Mouse (Mus musculus): ENCODE results near the gene Adcy1.

GRCm38 (mm10) chr11:7068479-7069235, 5.4 kb downstream of the Adcy1 start:
- no peak for TF ChIP-seq EP300 (IDR thresholded peaks at IDR 0.05; ENCODE audit: low read depth)
- no peak for TF ChIP-seq CTCF (IDR thresholded peaks at IDR 0.05; ENCODE audit: low read depth)
